Mouse (Mus musculus) stomach, postnatal 0 days (tissue): ENCODE measurements at regions not wholly inside any gene's neighbourhood (a gene's known extent, or its start where the extent isn't known, plus 50 kb on each side); places are given as distances from the start of the nearest gene placed in this dataset.

ENCODE experiments used
- ATAC-seq: fragments of 200-750 bp; cut with Nextera tagmentation; 2 replicates; pipeline ENCODE4 v1.8.0; 2017; ENCODE audit not compliant: low FRiP score, low TSS enrichment
- DNase-seq: peaks from one replicate; pipeline ENCODE4 v3.0.0-alpha.2; 2016; ENCODE audit warnings: low spot score
- H3K27ac ChIP-seq: fragments of 300-500 bp; sonication (generic); replicated peaks from 2 replicates; pipeline ENCODE4 v1.5.1; 2014; ENCODE audit warnings: mild to moderate bottlenecking, control low read depth
- H3K27me3 ChIP-seq: fragments of 300-500 bp; sonication (generic); 2 replicates; pipeline ENCODE4 v1.6.1; 2014; ENCODE audit warnings: low read length; ENCODE audit not compliant: control insufficient read depth, insufficient read depth
- H3K36me3 ChIP-seq: fragments of 300-500 bp; sonication (generic); 2 replicates; pipeline ENCODE4 v1.6.1; 2014; ENCODE audit warnings: low read length, mixed read lengths; ENCODE audit not compliant: control insufficient read depth, insufficient read depth
- H3K4me1 ChIP-seq: fragments of 300-500 bp; sonication (generic); replicated peaks from 2 replicates; pipeline ENCODE4 v1.6.1; 2014; ENCODE audit warnings: antibody characterized with exemption; ENCODE audit not compliant: control insufficient read depth, insufficient read depth
- H3K4me2 ChIP-seq: fragments of 300-500 bp; sonication (generic); replicated peaks from 2 replicates; pipeline ENCODE4 v1.6.1; 2014; ENCODE audit warnings: low read depth, mild to moderate bottlenecking, control low read depth, moderate library complexity
- H3K4me3 ChIP-seq: fragments of 300-500 bp; sonication (generic); 2 replicates; pipeline ENCODE4 v1.5.1; 2014; ENCODE audit warnings: low read depth, low read length, control low read depth
- H3K9ac ChIP-seq: fragments of 300-500 bp; sonication (generic); 2 replicates; pipeline ENCODE4 v1.6.1; 2014; ENCODE audit warnings: mild to moderate bottlenecking, low read length, control low read depth, mixed read lengths
- H3K9me3 ChIP-seq: fragments of 300-500 bp; sonication (generic); 2 replicates; pipeline ENCODE4 v1.6.1; 2016; ENCODE audit warnings: low read length; ENCODE audit not compliant: control insufficient read depth
- CTCF ChIP-seq: IDR thresholded peaks from 2 replicates; pipeline ENCODE4 v1.5.1; 2016; ENCODE audit warnings: antibody characterized with exemption, low read depth, mild to moderate bottlenecking, moderate library complexity
- EP300 ChIP-seq: optimal IDR thresholded peaks from 2 replicates; pipeline ENCODE3; 2016; ENCODE audit warnings: antibody characterized with exemption
- WGBS: fragments of 180-500 bp; shearing (Covaris S2); extraction: QIAGEN DNeasy Blood & Tissue Kit; methylation state at CpG from one replicate; pipeline ENCODE4 v1.1.7; 2014; 5-methylcytosine and 5-hydroxymethylcytosine counted together

DNA sequence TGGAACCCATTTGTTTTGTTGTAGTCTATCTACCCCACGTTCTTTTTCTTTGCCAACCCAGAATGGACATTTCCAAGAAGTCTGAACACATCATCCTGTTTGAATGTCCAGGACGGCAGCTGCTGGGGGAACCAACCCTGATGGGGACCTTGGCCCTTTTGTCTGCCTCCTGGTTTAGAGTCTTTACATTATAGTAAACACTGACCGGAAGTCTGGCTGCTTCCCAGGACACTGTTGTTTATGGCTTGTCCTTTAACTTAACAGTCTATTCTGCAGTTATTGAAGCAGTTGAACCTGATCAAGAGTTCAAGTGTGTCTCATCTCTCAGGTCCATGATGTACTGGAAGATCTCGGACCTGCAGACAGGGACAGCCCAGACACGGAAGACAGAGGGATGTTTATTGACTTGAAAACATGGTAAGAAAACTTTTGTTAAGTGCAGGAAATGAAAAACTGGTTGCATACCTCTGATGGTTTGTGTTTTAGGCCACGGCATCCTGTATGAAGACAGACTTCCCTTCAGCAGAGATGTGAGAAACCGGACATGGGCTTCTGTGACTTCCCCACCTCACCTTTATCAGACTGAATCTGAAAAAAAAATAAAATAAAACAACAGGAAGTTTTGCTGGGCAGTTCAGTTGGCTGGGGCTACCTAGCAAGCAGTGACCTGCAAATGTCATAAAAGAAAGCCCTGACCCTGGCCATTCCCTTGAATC is 69.7 kb upstream of the Itga1 start:
- Histone ChIP-seq H3K27me3 (no peaks in the 10 kb centered on the region), H3K27ac (no peak overlapping the region), H3K9me3 (no peaks in the 10 kb centered on the region), H3K9ac (no peak overlapping the region), H3K4me3 (no peak overlapping the region), H3K36me3 (no peaks in the 10 kb centered on the region), H3K4me2 (no peak overlapping the region), H3K4me1 (no peaks in the 10 kb centered on the region)
- 50% methylated on average over 7 of the region's 7 CpGs for WGBS
- TF ChIP-seq EP300 (no peak), CTCF (no peak)
- no peak for DNase-seq
- ATAC-seq = no peak

DNA sequence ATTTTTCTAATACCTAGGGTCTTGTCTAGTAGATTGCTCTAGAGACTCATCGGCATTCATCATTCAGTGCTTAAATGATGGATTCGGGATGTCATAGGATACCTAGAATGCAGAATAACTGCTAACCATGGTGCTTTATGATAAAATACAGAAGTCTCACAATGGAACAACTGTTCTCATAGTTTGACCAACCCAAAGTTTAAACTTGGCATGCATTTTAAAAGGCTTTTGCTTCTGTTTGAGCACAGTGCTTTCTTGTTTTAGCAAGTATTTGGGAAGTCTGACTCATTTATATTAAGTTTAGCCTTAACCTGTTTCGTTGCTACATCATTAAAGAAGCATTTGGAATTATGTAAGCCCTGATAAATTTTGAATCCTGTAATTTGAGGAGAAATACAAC is 64.2 kb upstream of the Itga1 start:
- no peak for ATAC-seq

DNA sequence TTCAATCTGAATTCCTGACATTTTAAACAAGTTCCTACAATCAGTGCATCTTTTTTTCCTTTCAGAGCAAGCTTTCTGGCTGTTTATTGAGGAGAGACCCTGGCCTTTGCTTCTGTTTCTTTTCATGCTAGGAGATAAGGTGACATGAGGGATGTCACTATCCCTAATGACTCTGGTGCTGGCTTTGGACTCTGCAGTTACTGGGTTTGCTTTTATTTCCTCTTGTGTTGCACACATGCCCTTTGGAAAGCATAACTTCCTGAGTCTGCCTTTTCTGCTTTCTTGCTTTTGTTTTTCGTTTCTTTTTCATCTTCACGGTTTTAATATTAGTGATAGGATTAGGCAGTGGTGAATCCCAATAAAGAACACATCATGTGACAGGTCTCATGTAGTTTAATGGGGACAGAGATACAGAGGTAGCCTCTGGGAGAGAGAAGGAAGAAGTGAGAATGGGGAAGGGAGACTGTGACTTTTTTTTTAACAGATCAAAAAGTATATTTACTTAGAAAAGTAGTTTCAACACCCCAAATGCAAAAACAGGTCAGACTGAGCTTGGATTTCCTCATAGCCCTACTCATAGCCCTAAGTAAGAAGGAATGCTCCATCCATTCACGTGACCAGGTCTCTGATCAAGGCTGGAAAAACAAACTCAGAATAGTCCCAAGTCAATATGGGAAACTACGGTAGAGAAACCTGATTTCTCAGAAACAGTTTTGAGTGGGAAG is 61.1 kb upstream of the Itga1 start:
- DNase-seq (no peak), ATAC-seq (no peak)
- TF ChIP-seq CTCF = no peak
- TF ChIP-seq EP300 = no peak
- 56% methylated on average over 4 of the region's 4 CpGs for WGBS
- H3K4me3 ChIP-seq = no peak overlapping the region
- no peaks in the 10 kb centered on the region for H3K27me3 ChIP-seq
- no peak overlapping the region for H3K9ac ChIP-seq
- H3K4me1 ChIP-seq = no peaks in the 10 kb centered on the region
- H3K36me3 ChIP-seq = no peaks in the 10 kb centered on the region
- no peak overlapping the region for H3K4me2 ChIP-seq
- no peaks in the 10 kb centered on the region for H3K9me3 ChIP-seq
- no peak overlapping the region for H3K27ac ChIP-seq

More for the DNA sequence above, 64.2 kb upstream of the Itga1 start:
- no peak overlapping the region for H3K4me2 ChIP-seq
- no peak for TF ChIP-seq EP300
- no peak for TF ChIP-seq CTCF
- H3K9ac ChIP-seq = no peak overlapping the region
- no peaks in the 10 kb centered on the region for H3K36me3 ChIP-seq
- H3K27ac ChIP-seq = no peak overlapping the region
- H3K4me3 ChIP-seq = no peak overlapping the region
- no peaks in the 10 kb centered on the region for H3K27me3 ChIP-seq
- no peaks in the 10 kb centered on the region for H3K9me3 ChIP-seq
- DNase-seq = no peak
- 62% methylated on average over 3 of the region's 3 CpGs for WGBS
- H3K4me1 ChIP-seq = no peaks in the 10 kb centered on the region

- H3K27me3 ChIP-seq = no peaks in the 10 kb centered on the region
- no peaks in the 10 kb centered on the region for H3K9me3 ChIP-seq
- H3K4me2 ChIP-seq = no peak overlapping the region
- no peak overlapping the region for H3K9ac ChIP-seq
- DNase-seq (no peak), ATAC-seq (no peak)
- no peaks in the 10 kb centered on the region for H3K36me3 ChIP-seq
- no peak overlapping the region for H3K4me3 ChIP-seq
- H3K27ac ChIP-seq = no peak overlapping the region
- 60% methylated on average over 4 of the region's 4 CpGs for WGBS
- no peaks in the 10 kb centered on the region for H3K4me1 ChIP-seq
- TF ChIP-seq CTCF (no peak), EP300 (no peak)
These were observed 57.6 kb upstream of the Itga1 start for GRCm38 (mm10) chr13:115159386-115159785.
